Mouse (Mus musculus) forebrain, embryonic 12.5 days (tissue): Measurements from ENCODE around the gene Abl1. TPM values are rescaled to one million over a fixed set of nuclear protein-coding genes. Genes with fewer than 3 reads are reported as not detected.
A peak's percentile ranks its signal among the peaks of the same experiment; 100 is the strongest.

Source experiments
- ATAC-seq: fragments of 200-750 bp; cut with Nextera tagmentation; 2 replicates; pipeline ENCODE4 v1.8.0; 2017; ENCODE audit warnings: moderate TSS enrichment; ENCODE audit not compliant: low FRiP score
- H3K27ac ChIP-seq: fragments of 300-500 bp; sonication (generic); 2 replicates; pipeline ENCODE4 v1.5.1; 2016; ENCODE audit warnings: mild to moderate bottlenecking
- H3K27me3 ChIP-seq: fragments of 300-500 bp; sonication (generic); 2 replicates; pipeline ENCODE4 v1.6.1; 2016; ENCODE audit warnings: mild to moderate bottlenecking
- H3K36me3 ChIP-seq: fragments of 300-500 bp; sonication (generic); replicated peaks from 2 replicates; pipeline ENCODE4 v1.6.1; 2016; ENCODE audit warnings: mild to moderate bottlenecking
- H3K4me1 ChIP-seq: fragments of 300-500 bp; sonication (generic); 2 replicates; pipeline ENCODE4 v1.6.1; 2016
- H3K4me2 ChIP-seq: fragments of 300-500 bp; sonication (generic); 2 replicates; pipeline ENCODE4 v1.6.1; 2016; ENCODE audit warnings: mild to moderate bottlenecking, moderate library complexity
- H3K4me3 ChIP-seq: fragments of 300-500 bp; sonication (generic); replicated peaks from 2 replicates; pipeline ENCODE4 v1.5.1; 2016; ENCODE audit warnings: mild to moderate bottlenecking
- H3K9ac ChIP-seq: fragments of 300-500 bp; sonication (generic); 2 replicates; pipeline ENCODE4 v1.6.1; 2016; ENCODE audit warnings: mild to moderate bottlenecking
- H3K9me3 ChIP-seq: fragments of 300-500 bp; sonication (generic); 2 replicates; pipeline ENCODE4 v1.6.1; 2016
- WGBS: fragments of 180-500 bp; shearing (Covaris S2); methylation state at CpG from one replicate; pipeline ENCODE4 v1.1.7; 2016; 5-methylcytosine and 5-hydroxymethylcytosine counted together
- polyA plus RNA-seq: library from polyadenylated mRNA; unstranded; fragments of >200 nt; fragmentation: Nextera tagmentation; extraction: Ambion mirVana; gene quantifications from 2 replicates; pipeline ENCODE4 v1.2.1, GENCODE M21; 2016

The Abl1 gene
- polyA plus RNA-seq, 1 experiment from 2014 or later: 44.4 TPM

DNA sequence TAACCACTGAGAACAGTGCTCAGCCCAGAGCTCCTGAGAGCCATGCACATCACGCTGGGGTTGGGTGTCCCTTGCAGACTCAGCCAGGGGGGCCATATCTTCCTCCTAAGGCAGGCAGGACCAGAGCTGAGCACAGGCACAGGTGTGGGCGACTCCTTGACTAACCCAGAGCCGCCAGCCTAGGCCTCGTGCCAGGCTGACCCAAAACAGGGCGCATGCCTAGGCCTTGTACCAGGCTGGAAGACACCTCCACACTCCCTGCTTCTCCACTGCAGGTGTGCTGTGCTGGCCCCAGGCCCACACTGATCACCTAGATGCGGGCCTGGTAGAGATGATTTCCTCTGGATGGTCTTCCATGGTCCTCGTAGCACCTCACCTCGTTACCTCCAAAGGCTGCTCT, 114.6 kb downstream of the Abl1 start:
- no peak for ATAC-seq
- Histone ChIP-seq H3K4me2 (no peak overlapping the region), H3K27ac (no peak overlapping the region), H3K4me3 (no peak overlapping the region), H3K27me3 (no peaks in the 10 kb centered on the region), H3K9ac (no peak overlapping the region), H3K36me3 (peaks cover 70% of the 10 kb centered on the region), H3K4me1 (peaks cover 34% of the 10 kb centered on the region), H3K9me3 (no peaks in the 10 kb centered on the region)
- whole genome bisulfite sequencing: 94% methylated on average over 8 of the region's 8 CpGs

DNA sequence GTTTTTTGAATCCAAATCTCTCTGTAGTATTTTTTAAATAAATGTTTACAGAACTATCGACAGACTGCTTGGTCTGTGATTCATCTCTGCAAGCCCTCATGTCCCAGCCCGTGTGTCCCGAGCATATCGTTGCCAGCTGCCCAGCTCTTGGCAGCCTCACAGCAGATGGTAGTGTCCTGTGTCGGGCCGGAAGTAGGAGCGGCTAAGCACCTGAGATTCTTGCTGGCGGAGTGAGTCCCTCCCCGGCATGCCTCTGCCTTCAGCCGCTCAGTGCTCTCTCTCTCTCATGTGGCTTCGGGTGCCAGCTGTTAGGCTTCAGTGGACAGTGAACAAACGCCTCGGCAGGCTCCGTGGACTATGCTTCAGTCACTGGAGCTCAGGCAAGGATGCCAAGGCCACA, 115.3 kb downstream of the Abl1 start:
- Histone ChIP-seq H3K36me3 (peaks cover 63% of the 10 kb centered on the region), H3K27ac (no peak overlapping the region), H3K4me2 (no peak overlapping the region), H3K4me1 (peaks cover 41% of the 10 kb centered on the region), H3K9ac (no peak overlapping the region), H3K9me3 (no peaks in the 10 kb centered on the region), H3K27me3 (0 out of 2 replicates have a peak, but pooled peaks cover under 1% of the 10 kb centered on the region), H3K4me3 (no peak overlapping the region)
- 92% methylated on average over 14 of the region's 14 CpGs for WGBS
- no peak for ATAC-seq

DNA sequence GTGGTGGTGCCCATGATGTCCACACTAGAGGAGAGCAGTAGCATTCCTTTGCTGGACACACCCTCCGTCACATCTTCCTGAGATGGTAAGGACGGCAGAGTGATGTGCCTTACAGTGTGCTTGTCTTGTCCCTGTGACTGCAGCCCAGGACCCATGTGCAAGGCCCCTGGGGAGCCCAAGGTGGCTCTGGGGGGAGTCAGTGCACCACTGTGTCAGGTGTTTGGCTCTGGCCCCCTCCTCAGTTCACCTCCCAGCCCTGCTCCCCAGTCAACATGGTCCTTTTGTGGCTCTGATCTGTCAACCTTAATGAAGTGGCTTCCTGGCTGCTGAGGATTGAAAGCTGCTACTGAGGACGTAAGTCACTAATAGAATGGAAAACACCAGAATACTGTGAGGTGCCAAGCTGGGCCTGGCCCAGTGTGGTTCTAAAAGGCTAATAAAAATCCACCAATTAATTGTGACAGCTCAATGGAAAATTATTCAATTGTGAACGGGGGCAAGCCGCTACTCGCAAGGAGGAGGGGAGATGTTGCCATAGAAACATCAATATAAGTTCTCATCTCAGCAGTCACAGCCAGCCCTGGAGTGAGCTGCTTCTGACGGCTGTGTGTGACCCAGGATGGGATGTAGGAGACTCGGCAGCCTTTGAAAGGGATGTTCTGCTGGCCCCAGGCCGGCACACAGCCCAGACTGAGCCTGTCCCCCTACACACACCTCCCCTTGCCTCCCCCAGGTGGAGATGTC, 118.6 kb downstream of the Abl1 start:
- Histone ChIP-seq H3K4me1 (peaks cover 64% of the 10 kb centered on the region), H3K4me2 (no peak overlapping the region), H3K9me3 (no peaks in the 10 kb centered on the region), H3K9ac (peak overlapping the region; percentile 25; the same call in 1 of the 2 replicates), H3K4me3 (no peak overlapping the region), H3K27ac (peak overlapping the region; percentile 77), H3K36me3 (peaks cover 30% of the 10 kb centered on the region), H3K27me3 (peaks cover 22% of the 10 kb centered on the region)
- ATAC-seq: peak; percentile 42
- 23% methylated on average over 9 of the region's 9 CpGs for WGBS

DNA sequence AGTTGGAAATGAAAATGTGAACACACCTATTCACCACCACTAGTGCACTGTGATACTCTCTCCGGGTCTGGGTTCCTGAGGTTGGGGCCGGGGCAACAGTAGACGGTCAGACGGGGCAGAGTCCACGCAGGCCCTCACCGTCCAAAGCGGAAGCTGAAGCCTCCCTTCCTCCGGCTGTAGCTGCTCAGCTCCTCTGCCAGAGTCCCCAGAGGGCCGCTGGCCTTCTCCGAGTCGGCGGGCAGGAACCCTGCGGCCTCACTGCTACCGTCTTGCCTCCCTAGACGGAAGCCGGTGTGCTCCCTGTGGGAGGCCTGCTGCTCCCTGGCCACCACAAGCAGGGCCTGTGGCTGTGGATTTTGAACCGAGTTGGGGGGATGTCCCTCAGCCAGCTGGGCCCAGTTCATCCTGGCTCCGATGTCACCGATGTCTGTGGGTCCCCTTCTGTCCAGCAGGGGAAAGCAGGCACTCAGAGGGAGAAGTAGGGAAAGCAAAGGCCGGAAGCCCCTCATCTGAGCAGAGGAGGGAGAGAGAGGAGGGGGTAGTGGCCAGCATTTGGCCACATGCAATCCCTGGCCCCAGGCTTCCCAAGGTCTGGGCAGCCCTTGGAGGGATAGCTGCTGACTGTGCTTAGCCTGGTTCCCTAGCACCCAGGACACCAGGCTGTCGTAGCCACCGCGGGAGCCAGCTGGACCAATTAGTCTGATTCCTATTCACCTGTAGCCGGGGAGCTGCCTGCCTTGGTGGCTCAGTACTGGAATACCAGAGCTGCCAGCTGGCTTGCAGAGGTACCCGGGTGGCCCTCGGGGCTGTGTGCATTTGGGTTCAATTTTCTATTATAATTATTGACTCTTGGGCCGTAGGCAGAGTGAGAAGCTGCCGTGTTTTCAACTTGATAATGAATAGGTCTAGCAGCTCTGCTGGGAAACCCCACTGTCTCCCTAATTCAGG, 120.5 kb downstream of the Abl1 start:
- Histone ChIP-seq H3K4me3 (no peak overlapping the region), H3K4me1 (peaks cover 64% of the 10 kb centered on the region), H3K9ac (0 out of 2 replicates have a peak overlapping the region, but pooled peaks have one; percentile 17), H3K4me2 (no peak overlapping the region), H3K9me3 (no peaks in the 10 kb centered on the region), H3K27me3 (peaks cover 24% of the 10 kb centered on the region), H3K36me3 (peaks cover 11% of the 10 kb centered on the region), H3K27ac (peak overlapping the region; percentile 15; the same call in 1 of the 2 replicates)
- ATAC-seq: no peak
- WGBS: 41% methylated on average over 28 of the region's 28 CpGs

DNA sequence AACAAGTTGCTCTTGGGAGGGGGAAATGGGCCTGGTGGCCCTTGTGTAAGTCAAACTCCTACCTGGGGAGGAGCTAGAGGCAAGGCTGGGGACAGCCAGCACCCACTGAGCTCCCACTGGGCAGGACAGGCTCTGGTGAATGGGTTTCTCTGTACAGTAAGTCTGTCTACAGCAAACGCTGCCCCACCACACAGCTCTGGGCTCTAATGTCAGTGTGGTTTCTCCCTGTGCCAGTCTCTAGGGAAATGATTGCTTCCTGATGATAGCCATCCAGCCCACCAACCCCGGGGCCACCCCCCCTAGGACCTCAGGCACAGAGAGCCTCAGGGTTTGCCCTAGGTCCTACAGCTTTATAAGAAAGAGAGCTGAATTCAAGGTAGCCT, 121.2 kb downstream of the Abl1 start:
- H3K9ac ChIP-seq: no peak overlapping the region
- H3K36me3 ChIP-seq: peaks cover 4% of the 10 kb centered on the region
- H3K9me3 ChIP-seq: no peaks in the 10 kb centered on the region
- peaks cover 64% of the 10 kb centered on the region for H3K4me1 ChIP-seq
- no peak overlapping the region; the same call in 1 of the 2 replicates for H3K27ac ChIP-seq
- 55% methylated on average over 2 of the region's 2 CpGs for WGBS
- peaks cover 30% of the 10 kb centered on the region for H3K27me3 ChIP-seq
- no peak for ATAC-seq
- no peak overlapping the region for H3K4me2 ChIP-seq
- H3K4me3 ChIP-seq: no peak overlapping the region

GRCm38 (mm10) chr2:31810444-31810843, 122.3 kb downstream of the Abl1 start, which contains the start of gene Qrfp:
Gene Qrfp, minus strand, starts transcription at chr2:31810580.
- ATAC-seq: no peak
- Histone ChIP-seq H3K4me2 (no peak within 1 kb of the TSS), H3K27ac (no peak within 1 kb of the TSS; the same call in 1 of the 2 replicates)

GRCm38 (mm10) chr2:31811086-31811958, 123.1 kb downstream of the Abl1 start:
- WGBS: 88% methylated on average over 14 of the region's 14 CpGs
- no peak overlapping the region for H3K27ac ChIP-seq
- peaks cover 34% of the 10 kb centered on the region for H3K27me3 ChIP-seq
- H3K9ac ChIP-seq: no peak overlapping the region
- peaks cover 44% of the 10 kb centered on the region for H3K4me1 ChIP-seq
- H3K36me3 ChIP-seq: no peaks in the 10 kb centered on the region
- ATAC-seq: no peak
- no peaks in the 10 kb centered on the region for H3K9me3 ChIP-seq
- no peak overlapping the region for H3K4me3 ChIP-seq
- no peak overlapping the region for H3K4me2 ChIP-seq

More at GRCm38 (mm10) chr2:31810444-31810843, 122.3 kb downstream of the Abl1 start, which contains the start of gene Qrfp:
- no peak within 1 kb of the TSS for H3K4me3 ChIP-seq
- no peaks in the 10 kb centered on the region for H3K36me3 ChIP-seq
- H3K27me3 ChIP-seq: peaks cover 34% of the 10 kb centered on the region
- H3K4me1 ChIP-seq: peaks cover 53% of the 10 kb centered on the region
- H3K9me3 ChIP-seq: no peaks in the 10 kb centered on the region
- WGBS: 56% methylated on average over 12 of the region's 12 CpGs
- H3K9ac ChIP-seq: no peak within 1 kb of the TSS

- H3K4me2 ChIP-seq: no peak overlapping the region
- no peak overlapping the region for H3K27ac ChIP-seq
- H3K9ac ChIP-seq: no peak overlapping the region
- 87% methylated on average over 4 of the region's 4 CpGs for WGBS
- no peak overlapping the region for H3K4me3 ChIP-seq
- no peaks in the 10 kb centered on the region for H3K9me3 ChIP-seq
- peaks cover 32% of the 10 kb centered on the region for H3K27me3 ChIP-seq
- peaks cover 21% of the 10 kb centered on the region for H3K4me1 ChIP-seq
- ATAC-seq: no peak
- H3K36me3 ChIP-seq: no peaks in the 10 kb centered on the region
These were observed 125.5 kb downstream of the Abl1 start for GRCm38 (mm10) chr2:31813641-31814040.

- Histone ChIP-seq H3K4me2 (no peak overlapping the region), H3K9me3 (no peaks in the 10 kb centered on the region), H3K9ac (no peak overlapping the region), H3K4me3 (no peak overlapping the region), H3K4me1 (peaks cover 10% of the 10 kb centered on the region), H3K27ac (no peak overlapping the region), H3K27me3 (peaks cover 29% of the 10 kb centered on the region), H3K36me3 (no peaks in the 10 kb centered on the region)
- ATAC-seq: no peak
- WGBS: 84% methylated on average over 7 of the region's 7 CpGs
These were observed 126.5 kb downstream of the Abl1 start for GRCm38 (mm10) chr2:31814699-31815098.

- H3K9me3 ChIP-seq: no peaks in the 10 kb centered on the region
- no peak overlapping the region for H3K9ac ChIP-seq
- H3K4me2 ChIP-seq: no peak overlapping the region
- peaks cover 29% of the 10 kb centered on the region for H3K27me3 ChIP-seq
- no peak overlapping the region for H3K4me3 ChIP-seq
- H3K36me3 ChIP-seq: no peaks in the 10 kb centered on the region
- H3K4me1 ChIP-seq: peaks cover 4% of the 10 kb centered on the region; the same call in 1 of the 2 replicates
- peak; percentile 20; the same call in 1 of the 2 replicates for ATAC-seq
- H3K27ac ChIP-seq: no peak overlapping the region
- WGBS: 34% methylated on average over 5 of the region's 5 CpGs
These were observed 127.2 kb downstream of the Abl1 start for GRCm38 (mm10) chr2:31815367-31815766.

- ATAC-seq: peak; percentile 73
- Histone ChIP-seq H3K9me3 (no peaks in the 10 kb centered on the region), H3K4me3 (peak overlapping the region; percentile 32), H3K27ac (peak overlapping the region; percentile 61), H3K36me3 (no peaks in the 10 kb centered on the region), H3K4me1 (peaks cover 38% of the 10 kb centered on the region), H3K9ac (peak overlapping the region; percentile 49), H3K4me2 (peak overlapping the region; percentile 54), H3K27me3 (peaks cover 44% of the 10 kb centered on the region)
- 14% methylated on average over 39 of the region's 39 CpGs for whole genome bisulfite sequencing
These were observed 134.6 kb downstream of the Abl1 start for GRCm38 (mm10) chr2:31822524-31823371.
